Mouse (Mus musculus) gastrocnemius, adult 18-20 months (tissue): ENCODE measurements around the gene 4931414P19Rik. TPM values are rescaled to one million over a fixed set of nuclear protein-coding genes. Genes with fewer than 3 reads are reported as not detected.

Experiments used
- DNase-seq: peaks from one replicate; pipeline ENCODE4 v3.0.0; 2021; ENCODE audit warnings: low spot score
- long read RNA-seq, 2 experiments: library from polyadenylated mRNA; stranded (forward); transcript quantifications; one replicate each; pipeline ENCODE4 v2.0.0; 2021
- total RNA-seq, 2 experiments: library from RNA; stranded (reverse); gene quantifications; 2 replicates each; pipeline ENCODE4 v1.2.3; 2021

The 4931414P19Rik gene
- total RNA-seq, result 1 to 10 TPM; 2.6 to 3.9 TPM
- long read RNA-seq, experiment 1, partial matches to known transcripts, result 0 of 5 reads
- long read RNA-seq, experiment 1, other reads (novel, unspliced or antisense), result 2 of 5 reads
- long read RNA-seq, experiment 2, partial matches to known transcripts, result 1 of 3 reads
- long read RNA-seq, experiment 2, other reads (novel, unspliced or antisense), result 0 of 3 reads

DNA sequence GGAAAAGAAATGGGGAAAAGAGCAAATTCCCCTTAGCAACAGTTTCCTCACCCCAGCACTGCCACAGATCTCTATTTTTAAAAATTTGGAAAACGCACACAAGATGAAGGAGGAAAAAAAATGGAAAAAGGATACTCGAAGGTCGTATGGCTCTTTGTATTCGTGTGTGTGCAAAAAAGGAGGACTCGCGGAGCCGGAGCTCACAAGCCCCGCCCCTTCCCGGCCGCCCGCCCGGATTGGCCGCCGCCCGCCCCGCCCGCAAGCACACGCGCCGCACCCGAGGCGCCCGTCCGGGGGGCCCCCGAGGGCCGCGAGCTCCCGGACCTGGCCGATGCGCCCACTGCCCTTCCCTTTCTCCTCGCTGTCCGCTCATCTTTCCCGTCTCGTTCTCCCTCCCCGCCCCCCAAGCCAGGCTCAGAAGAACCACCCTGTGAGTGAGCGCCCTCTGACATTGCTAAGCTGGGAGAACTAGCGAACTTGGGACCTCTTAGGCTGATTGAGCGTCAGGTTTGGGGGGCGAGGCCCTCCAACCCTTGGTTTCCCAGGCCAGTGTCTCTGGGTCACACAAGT is at the start of gene 4931414P19Rik:
TSS of gene 4931414P19Rik (minus strand) at position 242 of the 570 bp plus-strand sequence.
- peak; percentile 77 for DNase-seq

DNA sequence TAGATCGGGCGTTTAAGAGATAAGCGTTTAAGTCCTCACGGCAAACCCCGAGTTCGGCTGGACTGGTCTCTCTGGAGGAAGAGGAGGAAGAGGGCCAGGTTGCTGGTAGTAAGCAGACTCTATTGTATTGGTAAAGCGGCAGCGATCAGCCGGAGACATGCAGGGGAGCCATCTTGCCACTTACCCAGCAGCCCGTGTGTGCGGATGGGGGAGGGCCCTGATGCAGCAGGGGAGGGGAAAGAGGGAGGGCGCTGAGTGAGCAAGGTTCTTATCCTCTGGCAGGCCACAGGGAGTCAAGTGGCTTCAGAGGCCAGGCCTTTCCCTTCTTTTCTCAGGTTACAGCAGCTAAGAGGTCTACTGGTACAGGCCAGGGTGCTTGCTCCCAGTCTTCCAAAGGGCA is 47.7 kb upstream of the 4931414P19Rik start:
- peak; percentile 91 for DNase-seq

DNA sequence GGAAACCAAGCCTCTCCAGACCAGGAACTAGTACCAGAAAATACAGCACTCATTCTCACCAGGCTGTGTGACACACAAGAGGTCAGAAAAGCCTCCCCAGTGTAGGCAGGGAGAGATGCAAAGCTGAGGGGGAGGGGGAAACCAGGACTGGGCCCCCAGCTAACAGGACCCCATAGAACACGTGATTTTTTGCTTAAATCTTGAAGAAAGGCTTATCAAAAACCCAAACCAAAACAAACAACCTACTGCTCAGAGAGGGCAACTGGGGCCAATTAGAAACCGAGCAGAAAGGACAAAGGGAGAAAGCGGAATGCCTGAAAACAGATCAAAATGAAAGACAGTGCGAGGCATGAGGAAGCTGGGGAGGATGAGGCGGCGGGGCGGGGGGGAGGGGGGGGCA is 47.0 kb upstream of the 4931414P19Rik start:
- DNase-seq, result no peak

DNA sequence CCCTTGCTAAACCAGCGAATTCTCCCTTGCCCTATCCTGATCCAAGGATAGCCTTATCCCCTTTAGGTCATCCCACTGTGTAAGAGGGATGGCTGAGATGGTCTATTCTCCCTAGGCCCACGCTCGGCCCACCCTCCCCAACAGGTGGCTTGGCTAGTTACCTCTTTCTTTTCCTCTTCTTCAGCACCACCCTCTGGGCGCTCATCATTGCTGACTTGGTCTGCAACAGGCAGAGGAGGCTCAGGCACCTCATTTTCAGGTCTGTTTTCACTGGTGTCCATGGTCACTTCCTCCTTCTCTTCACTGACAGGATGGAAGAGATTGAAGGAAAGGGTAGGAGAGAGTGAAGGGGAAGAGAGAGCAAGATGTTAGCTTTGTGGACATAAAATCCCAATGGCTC is 45.8 kb upstream of the 4931414P19Rik start:
- DNase-seq, result no peak

DNA sequence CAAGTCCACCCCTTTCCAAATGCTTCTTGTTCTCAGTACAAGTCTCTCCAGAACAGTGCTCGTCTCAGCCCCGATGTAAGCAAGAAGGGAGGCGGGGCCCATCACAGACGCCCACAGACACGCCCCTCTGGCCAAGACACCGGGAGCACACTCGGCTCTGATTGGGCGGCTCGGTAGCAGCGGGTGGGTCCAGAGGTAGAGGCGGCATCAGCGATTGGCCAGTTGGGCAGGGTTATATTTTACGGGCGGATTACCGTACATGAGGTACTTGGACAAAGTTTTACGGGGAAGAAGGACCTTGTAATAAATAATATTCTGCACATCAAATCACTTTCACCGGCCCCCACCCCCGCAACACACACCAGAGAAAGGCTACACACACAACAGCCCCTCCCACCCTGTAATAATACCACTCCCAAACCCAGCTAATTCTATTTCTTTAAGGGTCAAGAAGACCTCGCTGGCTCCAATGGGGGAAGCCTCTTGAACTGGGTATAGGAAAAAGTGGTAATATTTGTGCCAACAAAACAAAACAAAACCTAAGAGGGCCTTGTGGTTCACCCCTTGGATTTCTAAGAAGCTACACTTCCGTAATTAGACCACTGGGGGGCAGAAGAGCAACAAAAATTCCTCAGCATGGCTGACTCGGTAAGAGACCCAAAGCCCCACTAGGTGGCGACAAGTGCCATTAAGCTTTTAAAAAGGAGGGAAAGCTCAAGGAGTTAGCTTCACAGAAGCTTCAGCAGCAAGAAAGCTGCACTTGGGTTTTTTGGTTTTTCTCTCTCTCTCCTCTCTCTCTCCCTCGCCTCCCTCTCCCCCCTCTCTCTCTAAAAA is 45.0 kb upstream of the 4931414P19Rik start:
- peak; percentile 88 for DNase-seq

DNA sequence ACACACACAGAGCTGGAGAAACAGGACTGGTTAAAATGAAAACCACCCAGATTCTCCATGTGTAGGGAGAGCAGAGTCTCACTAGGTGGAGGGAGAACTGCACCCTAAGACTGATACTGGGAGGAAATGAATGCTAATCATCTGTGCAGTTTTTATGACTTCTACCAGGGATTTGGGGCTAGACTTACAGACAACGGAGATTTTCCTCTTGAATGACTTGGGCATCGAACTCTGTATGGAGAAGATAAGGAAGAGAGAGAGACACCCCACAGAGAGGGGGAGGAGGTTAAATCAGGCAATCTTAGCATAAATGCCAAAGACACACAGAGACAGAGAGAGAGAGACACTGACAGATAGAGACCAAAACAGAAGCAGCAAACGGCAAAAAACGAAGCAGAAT is 42.1 kb upstream of the 4931414P19Rik start:
- DNase-seq, result no peak

DNA sequence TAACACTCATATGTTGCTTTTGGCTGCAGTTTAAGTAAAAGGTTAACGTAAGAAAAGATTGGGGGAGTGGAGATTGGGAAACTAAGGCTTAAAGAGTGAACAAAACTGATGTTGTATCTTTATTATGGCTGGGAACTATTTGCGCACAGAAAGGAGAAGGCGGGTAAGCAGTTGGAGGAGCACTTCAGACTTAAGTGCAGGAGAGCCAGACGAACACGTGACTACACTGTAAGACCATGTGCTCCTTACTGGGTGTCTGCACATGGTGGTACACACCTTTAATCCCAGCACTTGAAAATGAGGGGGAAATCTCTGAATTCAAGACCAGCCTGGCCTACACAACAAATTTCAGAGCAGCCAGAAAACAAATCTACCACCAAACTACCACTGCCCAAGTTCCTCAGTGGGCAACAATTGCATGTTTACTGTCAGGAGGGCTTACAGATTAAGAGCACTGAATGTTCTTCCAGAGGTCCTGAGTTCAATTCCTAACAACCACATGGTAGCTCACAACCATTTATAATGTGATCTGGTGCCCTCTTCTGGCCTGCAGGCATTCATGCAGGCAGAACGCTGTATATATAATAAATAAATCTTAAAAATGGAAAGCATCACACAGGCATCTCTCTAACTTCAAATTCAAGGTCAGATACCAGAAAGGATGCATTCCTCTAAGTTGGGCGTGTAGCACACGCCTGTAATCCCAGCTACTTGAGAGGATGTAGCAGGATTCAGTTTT is 41.3 kb upstream of the 4931414P19Rik start:
- no peak for DNase-seq

DNA sequence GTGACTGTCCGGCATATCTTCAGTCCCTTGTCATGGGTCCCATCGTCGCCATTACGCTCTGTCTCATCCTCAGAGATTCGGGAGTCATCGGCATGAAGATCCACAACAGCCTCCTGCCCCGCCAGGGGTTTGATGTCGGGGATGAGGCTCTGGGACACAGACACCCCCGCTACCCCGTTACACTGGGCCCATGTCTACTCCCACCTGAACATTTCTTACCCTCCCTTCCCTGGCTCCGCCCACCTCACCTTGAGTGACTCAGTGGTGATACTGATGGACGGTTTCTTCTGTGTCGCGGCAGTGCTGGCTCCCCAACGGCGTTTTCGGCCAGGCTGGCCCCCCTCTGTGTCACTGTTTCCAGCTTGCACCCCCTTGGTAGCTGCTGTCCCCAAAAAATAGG is 40.7 kb upstream of the 4931414P19Rik start:
- DNase-seq, result no peak

DNA sequence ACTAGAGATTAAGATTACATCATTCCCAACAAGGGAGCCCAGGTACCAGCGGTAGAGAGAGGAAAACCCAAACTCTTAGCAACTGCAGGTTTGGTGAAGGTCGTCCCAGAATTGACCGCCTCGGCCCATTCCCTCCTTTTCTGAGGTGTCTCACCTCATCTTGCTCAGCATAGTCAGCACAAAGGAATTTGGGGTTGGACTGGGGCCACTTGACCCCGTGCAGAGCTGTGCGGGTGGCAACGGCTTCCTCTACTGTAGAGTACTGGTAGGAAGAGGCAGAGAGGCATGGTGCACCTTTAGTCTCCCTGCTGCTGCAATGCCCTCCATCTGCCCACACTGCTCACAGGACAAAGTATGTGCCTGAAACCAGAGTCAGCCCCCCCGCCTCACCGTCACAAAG is 38.5 kb upstream of the 4931414P19Rik start:
- no peak for DNase-seq

DNA sequence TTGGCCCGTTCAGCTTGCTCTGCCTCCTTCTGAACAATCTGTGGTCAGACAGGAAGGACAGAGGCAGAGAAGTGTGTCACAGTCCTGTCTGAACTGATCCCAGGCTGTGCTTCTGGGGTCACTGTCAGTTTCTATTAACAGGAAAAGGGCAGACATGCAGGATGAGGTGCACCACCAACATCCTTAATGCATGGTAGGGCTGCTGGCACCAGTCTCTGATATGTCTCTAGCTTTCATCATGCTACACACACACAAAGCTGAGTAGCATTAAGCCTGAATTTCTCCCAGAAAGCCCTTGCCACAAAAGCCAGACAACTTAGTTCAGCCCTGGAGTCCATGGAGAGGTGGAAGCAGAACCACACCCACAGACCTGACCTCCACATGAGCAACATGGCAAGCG is 37.2 kb upstream of the 4931414P19Rik start:
- no peak for DNase-seq

DNA sequence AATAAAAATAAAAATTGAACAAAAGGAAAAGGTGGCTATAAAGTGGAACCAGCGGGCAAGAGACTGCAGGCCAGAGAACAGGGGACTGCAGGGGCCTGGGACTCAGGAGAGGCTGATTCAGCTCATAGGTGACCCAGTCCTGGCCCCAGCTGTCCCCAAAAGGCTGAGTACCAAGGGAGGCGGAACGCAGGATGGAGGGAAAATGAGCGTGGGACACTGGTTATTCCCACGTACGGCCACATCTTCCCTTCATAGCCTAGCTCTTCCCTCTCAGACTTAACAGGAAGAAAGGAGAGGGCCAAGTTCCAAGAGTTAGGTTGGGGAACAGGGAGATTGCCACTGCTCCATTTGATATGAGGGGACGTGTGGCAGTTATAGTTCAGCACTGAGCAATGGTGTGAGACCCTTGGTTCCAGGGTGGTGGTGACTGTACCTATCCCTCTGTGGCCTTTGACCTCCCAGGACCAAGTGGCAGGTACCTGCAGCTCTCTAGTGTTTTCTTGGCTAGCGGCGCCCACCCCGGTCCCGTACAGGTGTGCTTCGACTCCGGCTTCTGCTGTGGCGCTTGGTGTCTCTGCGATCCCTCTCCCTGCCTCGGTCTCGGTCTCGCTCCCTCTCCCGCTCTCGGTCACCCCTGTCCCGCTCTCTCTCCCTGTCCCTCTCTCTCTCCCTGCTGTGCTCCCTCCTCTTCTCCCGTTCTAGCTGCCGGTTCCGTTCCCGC is 36.6 kb upstream of the 4931414P19Rik start:
- DNase-seq, result no peak

DNA sequence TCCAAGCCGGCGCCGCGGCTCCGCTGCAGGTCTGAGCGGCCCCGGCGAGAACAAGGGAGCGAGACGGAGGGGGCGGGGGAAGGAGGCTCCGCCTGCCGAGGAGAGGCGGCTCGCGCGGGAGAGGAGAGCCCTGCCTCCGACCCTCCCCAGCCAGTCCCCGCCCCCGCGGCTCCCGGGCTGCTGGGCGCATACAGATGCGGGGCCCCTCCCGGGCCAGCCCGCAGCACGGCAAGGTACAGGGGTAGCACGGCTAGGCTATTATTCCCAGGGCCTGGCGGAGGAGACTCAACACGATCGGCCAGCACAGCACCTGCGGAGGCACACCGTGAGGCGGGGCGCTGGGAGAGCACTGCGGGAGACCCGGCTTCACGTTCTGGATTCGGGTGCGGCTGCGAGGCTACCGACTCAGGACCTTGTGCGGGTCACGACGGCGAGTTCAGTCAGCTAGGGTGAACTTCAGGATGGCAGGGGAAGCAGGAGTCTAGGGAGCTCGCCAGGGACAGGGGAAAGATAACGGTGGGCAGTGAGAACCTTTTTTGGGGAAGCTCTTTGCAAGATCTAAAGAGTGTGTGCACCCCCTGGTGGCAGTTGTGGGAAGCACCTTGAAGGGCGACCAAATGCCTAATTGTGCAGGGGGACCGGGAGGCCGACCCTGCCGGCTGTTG is 35.6 kb upstream of the 4931414P19Rik start, which contains the start of gene Cdh24:
TSS of gene Cdh24 (minus strand) at position 60 of the 665 bp plus-strand sequence.
- DNase-seq, result peak; percentile 78

DNA sequence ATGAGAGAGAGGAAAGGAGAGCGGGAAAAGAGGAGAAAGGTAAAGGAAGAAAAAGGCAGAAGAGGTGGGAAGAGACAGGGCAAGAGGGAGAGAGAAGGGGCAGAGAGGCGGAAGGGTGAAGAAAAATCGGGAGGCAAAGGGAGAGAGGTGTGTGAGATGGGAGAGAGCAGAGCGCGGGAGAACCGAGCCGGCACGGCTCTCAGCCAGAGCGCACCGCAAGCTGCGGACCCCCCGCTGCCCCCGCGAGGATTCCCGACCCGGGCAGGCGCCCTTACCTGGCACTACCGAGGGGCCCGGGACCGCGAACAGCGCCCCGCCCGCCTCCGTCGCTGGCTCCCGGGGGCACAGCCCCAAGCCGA is 35.1 kb upstream of the 4931414P19Rik start, which contains the start of gene Gm17606:
TSS of gene Gm17606 (plus strand) at position 7 of the 359 bp plus-strand sequence.
- no peak for DNase-seq

DNA sequence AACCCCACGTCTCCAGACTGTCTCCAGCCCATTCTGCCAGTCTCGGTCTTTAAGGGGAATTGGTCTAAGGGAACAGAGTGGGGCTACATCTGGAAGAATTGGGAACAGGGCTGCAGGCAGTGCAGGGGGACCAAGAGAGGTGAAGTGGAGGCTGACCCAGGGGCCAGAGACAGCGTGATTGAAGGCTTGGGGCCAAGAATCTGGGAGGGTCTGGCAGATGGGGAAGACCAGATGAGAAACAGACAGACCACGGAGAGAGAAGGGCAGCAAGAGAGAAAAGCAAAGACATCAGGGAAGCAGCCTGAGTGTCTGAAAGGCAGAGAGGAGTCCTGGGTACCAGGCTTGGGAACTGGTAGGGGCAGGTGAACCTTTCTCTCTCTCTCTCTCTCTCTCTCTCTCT is 34.3 kb upstream of the 4931414P19Rik start:
- DNase-seq, result no peak

DNA sequence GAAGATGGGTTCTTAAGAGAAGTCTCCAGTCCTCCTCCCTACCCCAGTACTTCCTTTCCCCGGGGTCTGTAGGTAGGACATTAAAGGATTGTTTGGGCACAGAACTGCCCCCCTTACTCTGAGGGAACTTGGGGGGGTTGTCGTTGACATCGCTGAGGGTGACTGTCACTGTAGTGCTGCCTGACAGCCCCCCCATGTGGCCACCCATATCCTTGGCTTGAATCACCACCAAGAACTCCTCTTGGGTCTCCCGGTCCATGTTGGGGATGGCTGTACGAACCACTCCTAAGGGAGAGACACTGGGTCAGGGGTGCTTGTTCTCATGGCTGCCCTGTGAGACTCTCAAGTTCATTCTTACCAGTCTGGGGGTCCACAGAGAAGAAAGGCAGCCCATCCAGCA is 32.4 kb upstream of the 4931414P19Rik start:
- DNase-seq, result no peak

DNA sequence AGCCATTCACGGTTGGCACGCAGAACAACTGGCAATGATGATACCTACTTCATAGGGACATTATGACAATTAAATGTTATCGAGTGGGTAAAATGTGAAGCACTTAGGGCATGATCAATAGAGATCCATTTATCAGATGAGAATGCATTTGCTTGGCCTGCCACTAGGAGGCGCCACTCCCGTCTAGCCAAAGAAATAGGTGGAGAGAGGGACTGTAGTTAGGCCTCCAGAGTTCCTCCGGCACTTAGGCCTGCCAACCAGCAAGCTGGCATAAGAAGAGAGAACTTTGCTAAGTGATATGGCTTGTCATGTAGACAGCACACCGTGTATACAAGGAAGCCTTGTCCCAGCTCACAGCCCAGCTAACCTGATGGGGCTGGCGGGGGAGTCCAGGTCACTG is 31.2 kb upstream of the 4931414P19Rik start:
- peak; percentile 37 for DNase-seq

DNA sequence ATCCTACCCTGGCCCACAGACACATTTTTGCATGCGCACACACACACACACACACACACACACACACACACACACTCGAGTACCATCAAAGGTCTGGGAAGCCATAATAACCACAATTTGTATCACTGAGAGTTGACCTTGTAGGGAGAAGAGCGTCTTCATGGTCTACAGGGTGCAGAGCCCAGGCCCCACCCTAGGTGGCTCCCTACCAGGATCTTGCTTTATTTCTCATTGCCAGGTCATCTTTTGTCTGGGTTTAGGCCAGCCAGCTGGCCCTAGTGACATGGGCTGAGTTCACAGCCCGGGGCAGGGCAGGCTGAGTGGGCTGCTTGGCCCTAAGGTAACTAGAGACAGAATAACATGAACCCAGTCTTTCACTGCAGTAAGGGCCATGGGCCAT is 28.4 kb upstream of the 4931414P19Rik start:
- DNase-seq, result no peak

DNA sequence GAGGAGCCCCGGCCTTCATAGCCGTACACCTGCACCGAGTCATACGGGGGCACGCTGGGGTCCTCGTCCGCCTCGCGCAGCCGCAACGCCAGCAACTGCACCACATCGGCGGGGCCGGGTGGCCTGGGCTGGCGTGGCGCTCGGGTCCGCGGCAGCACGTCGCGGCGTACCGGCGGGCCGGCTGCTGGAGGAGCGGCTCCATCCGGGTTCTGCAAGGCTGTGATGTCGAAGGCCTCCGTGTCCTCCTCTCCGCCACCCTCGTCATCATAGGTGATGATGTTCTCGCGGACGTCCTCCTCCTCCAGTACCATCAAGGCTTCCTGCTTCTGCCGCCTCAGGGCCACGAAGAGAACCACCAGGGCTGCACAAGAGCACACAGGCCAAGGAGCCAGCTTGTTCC is 26.5 kb upstream of the 4931414P19Rik start:
- DNase-seq, result no peak

DNA sequence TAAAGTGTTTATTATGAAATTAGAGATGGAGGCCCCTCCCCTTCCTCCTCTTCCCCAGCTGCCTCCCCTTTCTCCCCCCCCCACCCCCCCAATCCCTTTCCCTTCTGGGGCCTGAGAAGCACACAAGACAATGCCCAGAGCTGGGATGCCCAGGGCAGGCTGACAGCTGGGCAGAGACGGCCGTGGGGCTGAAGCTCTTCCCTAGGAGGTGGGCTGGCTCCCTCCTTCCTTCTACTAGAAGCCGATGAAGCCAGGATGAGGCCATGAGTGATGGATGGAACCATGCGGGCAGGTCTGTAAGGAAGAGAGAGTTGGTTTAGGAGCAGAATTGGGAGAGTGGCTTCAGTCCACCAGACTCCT is 25.4 kb upstream of the 4931414P19Rik start:
- no peak for DNase-seq

DNA sequence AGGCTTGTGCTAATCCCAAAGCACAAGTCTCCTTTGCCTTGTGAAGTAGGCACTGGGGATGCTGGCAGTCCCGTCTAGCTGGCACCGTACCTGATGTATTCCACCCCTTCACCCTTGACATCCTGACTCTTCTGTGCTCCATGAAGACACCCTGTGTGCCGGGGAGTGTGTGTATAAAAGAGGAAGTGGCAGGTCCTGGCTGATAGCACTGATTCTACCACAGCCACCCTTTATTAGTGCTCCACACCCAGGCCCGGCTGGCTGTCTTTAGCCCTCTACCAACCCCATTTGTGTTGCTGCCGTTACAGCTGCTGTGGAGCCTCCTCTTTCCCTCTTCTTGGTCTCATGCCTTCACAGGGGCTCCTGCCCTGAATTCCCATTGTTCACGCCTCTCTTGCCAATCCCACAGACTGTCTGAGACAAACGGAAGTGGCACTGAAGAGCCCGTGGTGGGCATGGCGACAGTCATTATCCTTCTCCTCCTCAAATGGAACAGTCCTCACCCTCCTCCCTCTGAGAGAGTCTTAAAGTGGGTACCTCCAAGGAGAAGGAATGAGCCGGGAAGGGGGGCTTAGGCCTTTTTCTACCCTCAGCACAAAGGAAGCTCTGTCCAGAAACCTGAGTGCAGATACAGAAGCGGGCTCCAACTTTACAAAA is 24.9 kb upstream of the 4931414P19Rik start:
- no peak for DNase-seq
